Mouse (Mus musculus) thymus, postnatal 25 days (tissue): ENCODE measurements at regions not wholly inside any gene's neighbourhood (a gene's known extent, or its start where the extent isn't known, plus 50 kb on each side); places are given as distances from the start of the nearest gene placed in this dataset.

Experiments
- DNase-seq: peaks from one replicate; pipeline ENCODE4 v3.0.0; 2022

- no peak for DNase-seq
Observed at GRCm38 (mm10) chr15:67364099-67364756, 863.5 kb upstream of the Lrrc6 start.

- DNase-seq, result peak; percentile 9
Observed at GRCm38 (mm10) chr15:67361012-67361571, 860.4 kb upstream of the Lrrc6 start.

- no peak for DNase-seq
Observed at GRCm38 (mm10) chr15:67357867-67358266, 857.2 kb upstream of the Lrrc6 start.

DNA sequence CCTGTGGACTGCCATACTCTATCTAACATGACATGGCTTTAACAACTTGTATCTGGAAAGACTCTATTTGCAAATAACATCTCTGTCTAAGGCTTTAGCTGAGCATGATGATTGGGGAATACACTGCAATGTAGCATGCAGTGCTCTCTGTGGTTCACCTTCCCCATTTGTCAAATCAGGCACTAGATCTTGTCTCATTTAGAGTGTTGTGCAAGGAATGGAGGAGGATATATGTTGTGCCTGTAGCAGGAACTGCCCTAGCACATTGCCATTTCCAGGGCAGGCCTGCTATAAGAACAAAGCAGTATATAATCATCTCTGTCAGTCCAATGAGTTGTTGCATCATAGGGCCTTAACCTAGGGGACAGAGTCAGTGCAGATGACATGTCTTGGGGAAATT lies 854.6 kb upstream of the Lrrc6 start:
- DNase-seq, result no peak

- DNase-seq, result no peak
Observed at GRCm38 (mm10) chr15:67354598-67355159, 854.0 kb upstream of the Lrrc6 start.

DNA sequence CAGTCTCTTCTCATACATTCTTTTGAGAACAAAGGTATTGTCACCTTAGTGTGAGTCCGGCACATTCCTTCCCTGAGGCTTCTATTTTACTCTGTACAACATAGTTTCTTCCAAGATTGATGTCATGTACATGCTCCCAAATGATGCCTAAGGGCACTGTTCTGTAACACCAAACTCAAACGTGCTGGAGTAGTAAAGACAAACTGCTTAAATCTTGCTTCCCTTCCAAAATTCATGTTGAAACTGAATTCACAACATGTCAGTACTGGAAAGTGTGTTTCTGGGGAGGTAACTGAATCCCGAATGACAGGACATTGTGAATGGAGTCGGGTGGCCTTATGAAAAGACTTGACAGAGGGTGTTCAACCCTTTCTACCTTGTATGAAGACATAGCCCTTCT lies 848.8 kb upstream of the Lrrc6 start:
- no peak for DNase-seq

- no peak for DNase-seq
Observed at GRCm38 (mm10) chr15:67345179-67346148, 844.8 kb upstream of the Lrrc6 start.

DNA sequence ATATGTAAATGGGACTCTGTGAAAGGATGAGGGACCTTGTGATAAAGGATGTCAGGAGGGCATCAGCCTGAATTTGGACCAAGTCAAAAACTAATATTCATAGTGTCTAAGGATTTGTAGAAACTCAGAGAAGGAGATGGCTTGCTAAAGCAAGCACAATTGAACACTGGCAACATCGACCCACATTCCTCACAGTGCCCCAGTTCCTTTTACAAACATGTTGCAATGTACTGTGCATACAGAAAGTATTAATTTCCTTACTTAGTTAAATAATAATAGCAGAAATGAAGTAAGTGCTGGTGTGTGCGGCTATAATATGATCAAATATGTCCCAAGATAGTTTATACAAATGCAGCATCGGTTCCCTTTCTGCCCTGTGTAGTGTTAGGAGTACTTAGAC lies 841.3 kb upstream of the Lrrc6 start:
- DNase-seq, result no peak

DNA sequence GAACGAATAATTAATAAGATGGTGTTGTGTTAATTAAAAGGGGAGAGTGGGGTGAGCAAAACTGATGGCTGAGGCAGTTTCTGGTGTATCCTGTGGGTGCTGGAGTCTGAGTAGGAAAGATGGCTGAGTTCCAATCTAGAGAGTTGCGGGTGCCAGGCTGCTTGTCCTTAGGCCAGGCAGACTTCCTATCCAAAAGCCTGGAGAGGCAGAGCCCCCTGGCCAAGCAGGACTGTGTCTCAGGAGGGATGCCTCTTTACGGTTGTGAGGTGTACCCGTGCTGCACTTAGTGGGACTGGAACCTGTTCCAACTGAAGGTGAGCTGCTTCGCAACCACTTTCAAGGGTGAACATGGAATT lies 836.3 kb upstream of the Lrrc6 start:
- DNase-seq, result no peak

DNA sequence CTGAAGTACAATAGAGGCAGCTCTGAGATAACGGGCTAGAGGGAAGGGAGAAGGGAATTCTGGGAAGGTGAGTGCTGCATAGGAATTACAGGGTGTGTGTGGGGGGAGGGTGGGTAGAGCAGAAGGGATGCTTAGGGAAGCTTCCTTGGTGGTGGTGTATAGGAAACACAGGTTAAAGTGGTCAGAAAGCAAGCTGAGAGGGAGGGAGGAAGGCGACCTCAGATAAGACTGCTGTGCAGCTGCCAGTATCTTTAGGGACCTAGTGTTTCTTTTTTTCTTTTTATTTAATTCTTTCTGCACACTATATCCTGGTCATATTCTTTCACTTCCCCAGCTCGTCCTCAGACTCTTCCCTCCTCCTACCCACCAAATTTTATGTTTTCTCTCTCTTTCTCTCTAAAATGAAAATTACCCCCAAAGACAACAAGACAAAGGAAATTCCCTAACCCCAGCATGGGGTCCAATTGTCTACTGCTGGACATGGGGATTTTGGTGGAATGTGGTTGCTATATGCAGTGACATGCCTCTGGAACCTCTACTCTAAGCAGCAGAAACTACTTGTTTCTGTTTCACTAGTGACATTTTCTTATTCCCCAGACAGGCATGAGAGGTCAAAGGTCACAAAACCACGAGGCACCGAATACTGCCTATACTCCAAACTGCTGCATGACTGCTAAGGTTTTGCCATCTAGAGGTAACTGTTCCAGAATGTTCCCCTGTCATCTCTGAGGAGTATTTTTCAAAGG lies 835.8 kb upstream of the Lrrc6 start:
- DNase-seq, result no peak

- no peak for DNase-seq
Observed at GRCm38 (mm10) chr15:67332521-67332920, 831.8 kb upstream of the Lrrc6 start.

DNA sequence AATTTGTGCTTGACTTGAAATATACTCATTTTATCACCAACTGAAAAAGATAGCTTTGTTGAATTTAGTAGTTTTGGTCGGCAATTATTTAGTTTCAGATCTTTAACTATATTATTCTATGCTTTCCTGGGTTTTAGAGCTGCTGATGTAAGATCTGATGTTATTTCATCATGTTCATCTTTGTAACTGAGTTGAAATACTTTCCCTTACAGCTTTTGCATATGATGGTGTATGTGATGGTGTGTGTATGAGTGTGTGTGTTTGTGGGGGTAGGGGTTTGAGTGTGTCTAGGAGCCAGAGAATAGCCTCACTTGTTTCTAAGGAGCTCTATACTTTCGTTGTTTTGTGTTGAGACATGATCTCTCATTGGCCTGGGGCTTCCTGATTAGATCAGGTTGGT lies 819.6 kb upstream of the Lrrc6 start:
- no peak for DNase-seq

DNA sequence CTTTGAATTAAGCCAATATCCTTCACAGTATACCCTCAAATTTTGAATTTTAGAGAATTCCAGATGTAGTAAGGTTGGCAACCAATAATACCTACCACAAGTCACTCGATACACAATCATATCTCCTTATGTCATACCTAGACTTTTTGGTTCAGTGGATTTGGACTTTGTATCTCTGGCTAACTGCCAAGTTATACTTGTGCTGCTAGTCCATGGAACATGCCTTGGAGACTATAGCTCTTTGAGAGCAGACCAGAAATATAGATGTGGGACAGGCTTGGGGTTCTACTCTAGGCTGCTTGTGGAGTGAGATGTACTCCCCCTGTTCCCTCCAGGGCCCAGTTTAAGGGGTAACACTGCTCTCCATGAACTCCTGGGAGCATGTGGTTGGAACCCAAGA lies 814.5 kb upstream of the Lrrc6 start:
- DNase-seq, result no peak

DNA sequence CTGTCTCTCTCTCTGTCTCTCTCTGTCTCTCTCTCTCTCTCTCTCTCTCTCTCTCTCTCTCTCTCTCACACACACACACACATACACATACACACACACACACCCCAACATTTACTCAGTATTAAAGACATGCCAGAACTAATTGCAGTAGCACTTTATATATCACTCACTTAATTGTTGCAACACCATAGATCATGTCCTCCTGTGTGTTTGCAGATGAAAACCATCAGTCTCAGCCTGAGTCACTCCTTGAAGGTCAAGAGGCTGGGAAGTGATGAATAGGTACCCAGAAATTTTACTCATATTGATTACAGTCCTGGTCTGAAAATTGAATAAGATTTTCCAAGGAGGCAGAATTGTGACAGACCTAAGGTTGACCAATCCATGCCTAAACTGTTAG lies 812.9 kb upstream of the Lrrc6 start:
- DNase-seq, result no peak

GRCm38 (mm10) chr15:67305681-67306080 lies 805.0 kb upstream of the Lrrc6 start:
- no peak for DNase-seq

- DNase-seq, result no peak
Observed at GRCm38 (mm10) chr15:67303804-67304203, 803.1 kb upstream of the Lrrc6 start.

DNA sequence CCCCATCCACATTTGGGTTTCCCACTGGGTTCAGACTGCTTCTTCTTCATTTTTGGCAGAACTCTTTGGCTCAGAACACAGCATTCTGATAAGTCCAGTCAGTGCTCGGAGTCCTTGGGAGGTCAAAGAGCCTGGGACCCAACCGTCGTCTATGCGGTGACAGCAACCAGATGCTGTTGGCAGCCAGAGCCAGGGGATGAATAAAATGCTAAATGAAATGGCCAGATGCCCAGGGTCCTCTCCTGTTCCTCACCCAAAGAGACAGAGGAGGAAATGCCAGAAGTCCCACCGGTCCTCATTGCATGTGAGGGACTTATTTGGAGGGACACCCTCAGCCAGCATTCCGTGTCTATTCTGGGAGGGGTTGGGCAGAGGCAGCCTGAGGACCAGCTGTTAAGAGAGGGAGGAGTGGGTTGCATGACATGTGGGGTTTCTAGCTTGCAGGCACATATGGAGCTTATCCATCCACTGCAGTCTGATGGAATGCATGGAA lies 801.2 kb upstream of the Lrrc6 start:
- DNase-seq, result no peak

DNA sequence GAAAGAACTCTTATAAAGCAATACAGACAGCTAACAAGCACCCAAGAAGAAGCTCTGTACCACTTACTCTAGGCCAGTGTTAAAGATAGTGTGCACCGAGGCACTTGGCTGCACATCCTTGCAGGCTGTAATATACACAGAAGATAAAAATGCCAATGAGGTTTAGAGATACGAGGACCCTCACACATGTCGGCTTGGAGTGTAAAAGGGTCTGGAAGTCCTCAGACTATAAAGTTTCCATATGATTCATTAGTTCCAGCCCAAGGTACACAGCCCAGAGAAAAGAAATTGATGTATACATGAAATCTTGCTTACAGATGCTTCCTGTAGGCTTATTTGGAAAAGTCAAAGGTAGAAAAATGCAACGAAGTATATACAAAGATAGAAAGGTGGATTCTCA lies 800.3 kb upstream of the Lrrc6 start:
- no peak for DNase-seq

DNA sequence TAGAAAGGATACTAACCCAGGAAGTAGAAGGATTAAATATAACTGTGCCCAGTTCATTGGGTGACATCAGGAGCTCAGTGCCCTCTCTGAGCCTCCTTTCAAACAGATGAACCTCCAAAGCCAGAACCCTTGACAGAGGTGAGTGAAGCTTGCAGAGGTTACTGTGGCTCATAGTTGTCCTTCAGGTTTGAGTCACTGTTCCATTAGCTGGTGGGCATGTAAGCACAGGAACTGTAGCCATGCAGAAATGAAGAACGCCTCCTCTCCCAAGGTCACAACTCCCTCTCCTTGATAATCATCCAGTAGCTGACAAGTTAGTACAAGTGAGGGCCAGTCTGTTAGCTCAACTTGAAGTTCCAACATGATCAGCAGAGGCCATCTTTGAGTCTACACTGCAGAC lies 794.1 kb upstream of the Lrrc6 start:
- no peak for DNase-seq

DNA sequence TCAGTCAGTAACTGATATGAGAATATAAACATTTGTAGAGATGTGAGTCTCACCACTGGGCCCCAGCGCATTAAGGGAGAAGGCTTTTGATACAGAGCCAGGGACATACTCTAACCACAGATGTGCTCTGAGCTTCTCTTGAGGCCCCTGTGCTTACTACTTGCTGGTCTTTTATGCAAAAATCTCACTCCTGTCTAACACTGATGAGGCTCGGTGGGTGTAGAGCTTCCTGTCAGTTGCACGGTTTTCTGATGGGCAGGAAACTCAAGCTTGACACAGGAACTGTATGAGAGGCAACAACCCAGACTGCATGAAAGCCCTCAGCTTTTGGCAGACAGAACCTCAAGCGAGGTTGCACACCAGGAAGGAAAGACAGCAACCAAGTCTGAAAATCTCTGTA lies 789.0 kb upstream of the Lrrc6 start:
- DNase-seq, result peak; percentile 77

GRCm38 (mm10) chr15:67284941-67285340 lies 784.2 kb upstream of the Lrrc6 start:
- DNase-seq, result no peak

DNA sequence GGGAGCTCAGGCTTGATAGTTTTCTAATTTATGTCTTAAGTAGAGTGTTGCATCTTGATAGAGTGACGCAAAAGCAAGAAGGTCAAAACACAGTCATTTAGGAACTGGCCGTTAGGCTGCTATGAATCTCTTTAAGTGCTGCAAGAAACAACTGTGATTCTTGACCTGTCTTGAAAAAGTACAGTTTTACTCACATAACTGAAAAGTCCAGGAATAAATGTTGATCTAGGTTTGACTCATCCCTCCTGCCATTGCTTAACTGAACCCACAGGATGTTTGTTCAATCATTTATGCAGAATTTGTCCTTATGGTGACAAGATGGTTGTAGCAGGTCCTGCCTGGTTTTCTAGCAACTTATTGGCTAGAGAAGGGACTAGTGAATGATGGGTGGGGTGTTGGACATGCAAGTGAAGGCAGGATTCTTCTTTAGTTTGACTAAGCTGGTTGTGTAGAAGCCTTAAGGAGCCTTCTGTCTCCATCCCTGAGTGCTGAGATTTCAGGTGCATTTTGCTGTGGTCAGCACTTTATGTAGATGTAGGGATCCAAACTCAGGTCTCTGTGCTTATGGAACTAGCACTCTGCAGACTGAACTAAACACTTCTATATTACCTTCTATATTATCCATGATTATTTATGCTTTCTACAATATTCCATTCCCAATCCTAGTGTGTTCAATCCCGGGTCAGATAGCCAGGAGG lies 782.7 kb upstream of the Lrrc6 start:
- no peak for DNase-seq
